Mouse (Mus musculus): ENCODE results near the gene Tbx2.

Tbx2 gene

DNA sequence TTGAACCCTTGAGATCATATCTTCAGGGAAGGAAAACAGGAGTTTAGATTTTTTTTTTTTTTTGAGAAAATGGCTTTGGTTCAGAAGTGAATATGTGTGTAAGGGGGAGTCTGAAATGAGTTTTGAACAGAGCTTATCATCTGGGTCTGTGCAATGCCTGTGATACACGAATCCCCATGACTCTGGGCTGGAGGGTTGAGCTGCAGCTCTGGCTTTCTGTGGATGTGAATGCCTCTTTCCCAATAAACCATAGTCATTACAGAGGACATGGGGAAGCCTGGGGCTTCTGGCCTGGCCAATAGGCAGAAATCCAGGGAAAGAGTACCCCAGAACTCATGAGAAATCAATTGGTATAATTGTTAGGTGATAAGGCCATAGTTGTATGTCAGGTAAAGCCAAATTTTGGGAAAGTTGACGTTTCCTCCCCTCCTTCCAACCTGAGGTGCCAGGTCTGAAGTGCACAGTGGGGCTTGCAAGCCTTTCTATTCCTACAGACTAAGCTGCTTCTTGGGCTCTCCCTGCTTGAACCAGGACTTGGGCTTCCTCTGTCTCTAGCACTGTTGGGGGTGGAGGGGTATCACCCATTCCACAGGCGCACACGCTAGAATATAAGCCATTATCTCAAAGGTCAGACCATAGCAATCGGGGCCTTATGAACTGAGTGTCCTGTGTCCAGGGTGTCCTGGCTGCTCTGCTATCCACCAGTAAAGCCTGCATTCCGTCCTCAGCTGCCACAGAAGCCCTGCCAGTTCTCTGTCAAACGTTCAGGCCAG is 7.1 kb downstream of the Tbx2 start:
- no peak for DNase-seq (ENCODE audit: low read depth in 2 of 2, low spot score in 2 of 2)

DNA sequence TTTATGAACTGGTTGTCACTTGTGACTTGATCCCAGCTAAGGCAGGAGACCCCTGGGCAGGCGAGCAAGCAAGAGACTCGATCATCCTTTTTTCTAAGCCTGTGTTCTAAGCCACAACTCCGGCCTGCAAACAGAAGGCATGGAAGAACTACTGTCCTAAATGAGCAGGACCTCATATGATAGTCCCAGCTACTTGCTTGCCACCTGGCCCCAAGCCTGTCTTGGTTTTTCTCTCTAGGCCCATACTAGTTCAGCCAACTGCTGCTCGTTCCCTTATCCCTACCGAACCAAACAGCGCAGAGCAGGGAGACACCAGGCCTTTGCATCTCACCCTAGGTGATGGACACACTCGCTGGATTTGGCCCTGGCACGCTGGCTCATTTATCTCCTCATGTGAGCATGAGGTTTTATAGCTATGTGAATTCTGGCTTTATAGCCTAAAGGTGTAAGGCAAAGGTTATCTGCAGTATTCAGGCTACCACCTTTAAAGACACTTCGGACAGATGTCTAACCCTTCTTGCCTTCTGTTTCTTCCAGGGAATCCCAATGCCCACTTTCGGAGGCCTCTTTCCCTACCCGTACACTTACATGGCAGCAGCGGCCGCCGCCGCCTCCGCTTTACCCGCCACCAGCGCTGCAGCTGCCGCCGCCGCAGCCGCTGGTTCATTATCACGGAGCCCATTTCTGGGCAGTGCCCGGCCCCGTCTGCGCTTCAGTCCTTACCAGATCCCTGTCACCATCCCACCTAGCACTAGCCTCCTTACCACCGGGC is 7.9 kb downstream of the Tbx2 start:
- no peak for DNase-seq (ENCODE audit: low read depth in 2 of 2, low spot score in 2 of 2)

DNA sequence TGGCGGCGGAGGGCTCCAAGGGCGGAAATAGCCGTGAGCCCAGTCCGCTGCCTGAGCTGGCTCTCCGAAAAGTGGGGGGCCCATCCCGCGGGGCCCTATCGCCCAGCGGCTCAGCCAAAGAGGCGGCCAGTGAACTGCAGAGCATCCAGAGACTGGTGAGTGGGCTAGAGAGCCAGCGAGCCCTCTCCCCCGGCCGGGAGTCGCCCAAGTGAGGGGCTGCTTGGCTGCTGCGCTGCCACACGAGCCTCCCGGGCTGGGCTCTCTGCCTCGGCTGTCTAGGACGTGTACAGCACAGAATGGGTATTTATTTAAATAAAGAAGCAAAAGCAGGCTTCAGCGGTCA is 8.4 kb downstream of the Tbx2 start:
- DNase-seq (ENCODE audit: low read depth in 2 of 2, low spot score in 2 of 2), result no peak

DNA sequence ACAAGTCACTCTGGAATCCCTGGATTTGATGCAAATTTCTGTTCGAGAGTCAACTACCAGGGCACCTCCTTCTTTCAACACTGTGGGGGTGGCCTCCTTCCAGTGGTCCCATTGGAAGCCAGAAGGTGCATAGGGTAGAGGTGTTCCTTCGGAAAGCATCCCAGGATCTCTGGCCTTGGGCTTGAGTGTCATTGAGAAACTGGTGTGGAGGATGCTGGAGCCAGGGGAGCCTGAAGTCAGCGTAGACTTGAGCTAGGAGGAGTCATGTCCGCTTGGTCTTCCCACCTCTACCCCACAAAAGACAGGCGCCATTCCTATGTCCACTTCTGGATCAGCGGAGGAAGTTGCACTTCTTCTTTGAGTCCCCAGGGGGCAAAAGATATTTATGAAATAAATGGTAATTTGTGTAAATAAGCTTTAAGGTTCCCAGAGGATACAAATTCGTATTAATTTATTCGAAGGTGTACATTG is 8.9 kb downstream of the Tbx2 start:
- DNase-seq (ENCODE audit: low read depth in 2 of 2, low spot score in 2 of 2), result no peak

DNA sequence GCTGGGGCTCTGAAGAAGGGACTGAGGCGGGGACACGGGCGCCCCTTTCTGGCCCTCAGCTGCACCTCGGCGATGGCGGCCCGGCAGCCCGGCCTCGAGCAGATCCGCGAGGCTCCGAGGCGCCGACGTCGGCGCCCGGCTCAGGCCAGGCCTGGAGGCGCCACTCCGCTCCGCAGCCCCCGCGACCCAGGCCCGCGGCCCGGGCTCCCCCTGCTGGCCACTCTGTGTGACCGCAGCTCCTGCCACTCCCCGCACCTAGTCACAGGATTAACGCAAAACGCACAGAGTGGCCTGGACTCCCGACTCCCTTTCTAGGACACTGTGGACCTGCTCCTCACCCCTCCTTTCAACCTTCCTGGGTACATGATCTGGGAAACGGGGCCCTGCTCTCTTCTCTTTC is 9.6 kb downstream of the Tbx2 start:
- peak; percentile 23 to 31 for DNase-seq (ENCODE audit: low read depth in 2 of 2, low spot score in 2 of 2)

DNA sequence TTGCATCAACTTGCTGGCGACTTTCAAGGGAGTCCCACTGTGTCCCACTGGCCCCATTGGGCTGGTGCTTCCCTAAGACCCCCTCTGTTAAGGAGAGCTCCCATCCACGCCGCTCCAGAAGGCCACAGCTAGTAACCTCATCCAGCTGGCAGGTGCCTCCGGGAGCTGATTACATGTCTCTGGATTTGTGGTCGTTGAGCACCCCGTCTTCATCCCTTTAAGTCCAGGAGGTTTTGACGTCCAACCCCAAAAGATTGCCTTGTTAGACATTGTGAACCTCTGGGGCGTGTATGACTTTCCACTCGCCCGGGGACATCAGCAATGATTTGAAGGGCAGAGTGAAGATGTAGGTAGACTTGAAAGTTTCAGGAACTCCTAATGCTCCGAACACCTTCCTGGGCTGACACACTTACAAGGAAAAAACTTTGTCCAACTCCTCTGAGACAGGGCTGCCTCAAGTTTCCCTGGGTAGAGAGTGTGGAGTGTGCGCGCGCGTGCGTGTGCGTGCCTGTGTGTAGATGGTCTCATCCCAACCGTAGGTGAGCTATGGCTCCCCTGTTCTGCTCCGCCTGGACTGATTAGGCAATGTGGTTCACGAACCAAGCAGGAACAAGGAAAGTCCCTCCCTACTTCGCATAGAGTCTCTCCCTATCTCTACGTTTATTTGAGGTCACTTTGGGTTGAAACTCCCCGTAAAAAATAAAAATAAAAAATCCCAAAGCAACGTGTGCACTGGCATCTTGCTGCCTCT is 10.4 kb downstream of the Tbx2 start:
- DNase-seq (ENCODE audit: low read depth in 2 of 2, low spot score in 2 of 2), result no peak

DNA sequence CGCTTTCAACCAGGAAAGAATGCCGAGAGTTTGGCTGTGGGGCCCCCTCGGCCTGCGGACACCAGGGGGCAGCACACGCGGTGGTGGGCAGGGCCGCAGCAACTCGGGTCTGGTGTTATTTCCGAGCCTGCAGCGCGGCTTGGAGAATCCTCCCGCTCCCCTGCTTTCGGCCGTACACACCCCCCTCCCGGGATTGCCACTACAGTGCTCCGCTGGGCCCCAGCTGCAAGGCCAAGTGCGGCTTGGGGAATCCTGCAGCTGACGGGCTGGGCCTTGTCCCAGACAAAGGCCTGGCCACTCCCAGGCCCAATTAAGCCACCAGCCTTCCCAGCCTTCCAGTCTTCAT is 11.0 kb downstream of the Tbx2 start:
- DNase-seq (ENCODE audit: low read depth in 2 of 2, low spot score in 2 of 2), result peak; percentile 44 to 62

DNA sequence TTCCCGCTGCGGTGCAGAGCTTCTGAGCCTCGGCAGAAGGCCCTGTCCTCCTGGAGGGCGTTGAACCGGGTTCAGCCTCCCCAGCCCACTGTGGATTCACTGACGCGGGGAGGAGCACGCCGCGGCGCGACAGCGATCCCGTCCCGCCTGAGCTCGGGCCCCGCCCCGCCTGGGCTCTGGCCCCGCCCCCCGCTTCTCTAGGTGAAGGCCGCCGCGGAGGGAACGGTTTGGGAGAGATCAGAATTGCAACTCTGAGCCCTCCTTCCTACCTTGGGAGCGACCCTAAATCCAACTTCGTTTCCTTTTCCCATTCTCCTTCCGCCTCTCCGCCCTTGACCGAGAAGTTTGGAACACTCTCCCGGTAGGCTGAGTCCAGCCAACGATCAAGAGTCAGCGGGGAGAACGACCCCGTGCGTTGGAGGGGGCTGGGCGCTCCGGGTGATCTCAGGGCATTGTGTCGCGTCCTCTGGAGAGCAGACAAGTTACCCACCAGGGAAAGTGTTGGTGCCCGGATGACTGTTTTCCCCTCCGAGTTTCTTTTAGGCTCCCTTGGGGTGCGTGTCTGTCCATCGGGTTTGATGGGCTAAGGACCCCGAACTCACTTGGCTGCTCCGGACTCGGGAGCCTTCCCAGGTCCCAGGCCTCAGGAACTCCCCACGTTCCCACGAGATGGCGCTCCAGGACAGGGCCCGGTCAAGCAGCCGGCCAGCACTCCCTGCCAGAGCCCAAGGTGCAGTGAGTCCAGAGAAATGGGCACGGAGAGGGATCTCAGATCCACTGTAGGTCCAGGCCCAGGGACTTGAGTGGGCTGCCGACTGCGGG is 12.0 kb downstream of the Tbx2 start:
- peak in 1 of 2 experiments; percentile 41 for DNase-seq (ENCODE audit: low read depth in 2 of 2, low spot score in 2 of 2)

DNA sequence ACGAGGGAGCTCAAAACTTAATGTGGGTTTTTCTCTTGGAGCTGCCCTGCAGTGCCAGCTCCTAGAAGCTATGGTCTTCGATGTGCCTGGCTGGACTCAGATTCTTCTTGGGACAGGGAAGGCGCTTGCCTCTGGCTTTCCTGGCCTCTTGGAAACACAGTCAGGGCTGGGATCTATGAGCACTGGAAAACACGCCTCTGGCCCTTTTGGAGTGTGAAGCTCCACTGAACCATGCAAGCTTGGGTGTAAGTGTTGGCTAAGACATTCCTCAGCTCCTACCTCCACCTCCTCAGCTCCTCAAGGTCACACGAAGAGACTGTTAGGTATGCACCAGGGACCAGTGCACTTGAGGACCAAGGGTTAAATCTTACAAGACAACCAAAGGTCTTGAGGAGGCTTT is 12.6 kb downstream of the Tbx2 start:
- DNase-seq (ENCODE audit: low read depth in 2 of 2, low spot score in 2 of 2), result no peak

DNA sequence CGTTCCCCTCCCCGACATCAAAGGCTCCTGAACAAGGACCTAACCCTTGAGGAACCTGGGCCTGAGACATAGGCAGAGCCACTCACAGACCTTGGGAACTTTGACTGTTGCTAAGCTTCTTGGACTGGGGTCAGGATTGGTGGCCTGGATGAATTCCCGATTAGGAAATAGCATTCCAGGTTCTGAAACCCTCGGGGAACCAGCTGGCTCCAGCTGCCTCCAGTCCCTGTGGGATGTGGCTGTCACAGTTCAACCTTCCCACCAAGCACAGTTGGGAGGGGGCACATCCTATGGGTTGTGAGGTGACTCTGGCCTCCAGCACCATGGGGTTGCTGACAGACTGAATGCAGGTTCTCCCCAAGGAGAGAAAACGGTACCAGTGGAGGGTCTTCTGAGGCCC is 13.6 kb downstream of the Tbx2 start:
- no peak for DNase-seq (ENCODE audit: low read depth in 2 of 2, low spot score in 2 of 2)

DNA sequence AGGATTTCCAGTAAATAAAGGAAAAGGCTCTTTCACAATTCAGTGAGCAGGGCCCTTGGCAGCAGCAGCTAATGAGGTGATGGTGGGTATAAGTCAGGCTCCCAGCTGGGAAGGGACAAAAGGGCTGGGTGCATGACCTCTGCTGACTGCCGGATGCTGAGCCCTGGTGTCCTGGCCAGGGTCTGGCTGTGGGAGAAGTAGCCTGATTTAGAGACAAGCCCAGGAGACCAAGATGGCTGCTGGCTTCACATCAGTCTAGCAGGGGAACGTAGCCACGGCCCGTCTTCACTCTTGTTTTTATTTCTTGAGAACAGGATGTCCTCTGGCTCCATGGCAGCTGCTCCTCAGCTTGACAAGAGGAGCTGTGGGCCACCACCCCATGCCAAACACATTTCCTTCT is 14.2 kb downstream of the Tbx2 start:
- DNase-seq (ENCODE audit: low read depth in 2 of 2, low spot score in 2 of 2), result no peak

DNA sequence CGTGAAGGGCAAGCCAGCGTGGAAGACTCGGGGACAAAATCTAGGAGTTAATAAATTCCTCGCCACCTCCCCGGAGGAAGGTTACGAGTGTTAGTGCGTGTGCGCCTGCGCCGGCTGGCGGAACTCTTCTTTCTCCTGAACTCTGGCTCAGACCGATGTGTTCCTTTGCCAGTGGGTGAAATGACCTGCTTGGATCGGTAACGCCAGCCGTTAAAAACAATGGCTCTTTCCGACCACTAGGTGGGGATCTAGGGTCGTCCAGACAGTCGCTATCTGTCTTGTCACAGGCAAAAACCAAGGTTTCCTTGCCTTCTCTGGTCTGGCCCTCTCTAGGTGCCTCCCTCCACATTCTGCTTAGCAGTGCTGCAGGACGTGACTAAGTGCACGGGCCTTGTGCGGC is 16.7 kb downstream of the Tbx2 start:
- DNase-seq (ENCODE audit: low read depth in 2 of 2, low spot score in 2 of 2), result peak in 1 of 2 experiments; percentile 41

DNA sequence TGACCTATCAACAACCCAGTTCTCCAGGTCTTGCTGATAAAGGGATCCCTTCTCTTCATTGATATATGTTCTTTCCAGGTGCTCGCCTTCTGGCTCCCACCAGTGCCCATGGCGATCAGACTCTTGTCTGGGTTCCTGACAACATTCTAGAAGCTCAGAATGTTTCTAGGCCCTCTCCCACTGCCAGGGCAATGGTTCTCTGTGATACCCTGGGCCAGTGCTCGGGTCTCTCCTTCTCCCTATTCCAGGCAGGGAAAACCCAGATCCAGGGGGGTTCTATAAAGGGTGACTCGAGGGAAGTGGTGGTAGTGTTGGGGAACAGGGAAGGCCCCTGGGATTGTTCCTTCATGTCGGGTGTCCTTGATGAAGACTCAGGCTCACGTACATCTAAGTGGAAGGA is 17.9 kb downstream of the Tbx2 start, which contains the start of gene Gm11444:
Gene Gm11444, minus strand, starts transcription at position 101 of the 400 bp plus-strand sequence.
- DNase-seq (ENCODE audit: low read depth in 2 of 2, low spot score in 2 of 2), result no peak

DNA sequence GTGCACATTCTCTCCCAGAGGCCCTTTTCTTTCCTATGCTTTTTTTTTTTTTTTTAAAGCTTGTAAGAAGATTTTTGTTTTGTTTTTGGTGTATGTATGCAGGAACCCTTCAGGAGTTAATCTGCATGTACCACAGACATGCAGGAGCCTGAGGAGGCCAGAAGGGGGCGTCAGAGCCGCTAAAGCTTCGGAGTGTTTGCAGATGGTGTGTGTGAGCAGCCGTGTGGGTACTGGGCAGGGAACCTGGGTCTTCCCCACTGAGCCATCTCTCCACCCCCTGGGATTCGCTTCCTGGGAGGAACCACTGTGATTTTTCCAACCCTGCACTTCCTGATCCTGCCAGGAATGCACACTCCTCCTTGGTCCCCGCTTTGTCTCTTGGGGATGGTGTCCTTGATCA is 18.4 kb downstream of the Tbx2 start:
- no peak for DNase-seq (ENCODE audit: low read depth in 2 of 2, low spot score in 2 of 2)

DNA sequence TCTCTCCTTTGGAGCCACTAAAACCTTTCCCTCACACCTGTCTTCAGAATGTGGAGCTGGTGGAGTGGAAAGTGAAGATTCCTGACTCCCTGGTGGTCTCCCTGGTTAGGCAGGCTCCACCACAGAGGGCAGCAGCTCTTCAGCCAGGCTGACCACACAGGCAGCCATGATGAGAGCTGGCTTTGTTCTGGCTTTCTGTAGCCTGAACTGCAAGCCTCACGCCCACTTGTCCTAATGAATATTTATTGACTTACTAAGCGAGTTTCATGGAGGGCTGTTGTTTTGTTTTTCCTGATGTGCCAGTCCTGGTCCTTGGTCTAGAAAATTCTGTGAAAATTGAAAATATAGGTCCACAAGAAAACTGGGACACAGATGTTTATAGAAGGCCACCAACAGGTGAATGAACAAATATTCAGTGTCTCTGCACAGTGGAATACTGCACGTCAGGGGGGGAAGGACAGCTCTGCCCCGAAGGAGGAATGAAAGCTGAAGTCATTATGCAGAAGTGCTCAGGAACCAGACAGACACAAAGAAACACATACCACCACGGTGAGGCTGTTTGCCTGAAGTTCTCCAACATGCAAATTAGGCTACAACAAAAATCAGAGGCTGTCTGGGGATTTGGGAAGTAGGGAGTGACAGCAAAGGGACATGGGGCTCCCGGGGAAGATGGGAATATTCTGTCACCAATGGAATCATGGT is 25.8 kb downstream of the Tbx2 start:
- DNase-seq (ENCODE audit: low read depth in 2 of 2, low spot score in 2 of 2), result no peak

DNA sequence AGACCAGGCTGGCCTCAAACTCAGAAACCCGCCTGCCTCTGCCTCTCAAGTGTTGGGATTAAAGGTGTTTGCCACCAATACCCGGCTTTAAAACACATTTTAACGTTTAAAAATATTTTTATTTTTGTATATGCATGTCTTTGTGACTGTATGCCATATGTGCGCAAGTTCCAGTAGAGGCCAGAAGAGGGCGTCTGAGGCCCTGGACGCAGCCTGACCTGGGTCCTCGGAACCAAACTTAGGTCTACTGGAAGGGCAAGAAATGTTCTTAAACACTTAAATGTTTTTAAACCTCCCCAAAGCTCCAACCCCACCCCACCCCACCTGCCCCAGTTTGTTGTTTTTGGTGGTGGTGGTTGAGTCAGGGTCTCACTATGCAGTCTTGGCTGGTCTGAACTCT is 32.0 kb downstream of the Tbx2 start:
- DNase-seq (ENCODE audit: low read depth in 2 of 2, low spot score in 2 of 2), result no peak

DNA sequence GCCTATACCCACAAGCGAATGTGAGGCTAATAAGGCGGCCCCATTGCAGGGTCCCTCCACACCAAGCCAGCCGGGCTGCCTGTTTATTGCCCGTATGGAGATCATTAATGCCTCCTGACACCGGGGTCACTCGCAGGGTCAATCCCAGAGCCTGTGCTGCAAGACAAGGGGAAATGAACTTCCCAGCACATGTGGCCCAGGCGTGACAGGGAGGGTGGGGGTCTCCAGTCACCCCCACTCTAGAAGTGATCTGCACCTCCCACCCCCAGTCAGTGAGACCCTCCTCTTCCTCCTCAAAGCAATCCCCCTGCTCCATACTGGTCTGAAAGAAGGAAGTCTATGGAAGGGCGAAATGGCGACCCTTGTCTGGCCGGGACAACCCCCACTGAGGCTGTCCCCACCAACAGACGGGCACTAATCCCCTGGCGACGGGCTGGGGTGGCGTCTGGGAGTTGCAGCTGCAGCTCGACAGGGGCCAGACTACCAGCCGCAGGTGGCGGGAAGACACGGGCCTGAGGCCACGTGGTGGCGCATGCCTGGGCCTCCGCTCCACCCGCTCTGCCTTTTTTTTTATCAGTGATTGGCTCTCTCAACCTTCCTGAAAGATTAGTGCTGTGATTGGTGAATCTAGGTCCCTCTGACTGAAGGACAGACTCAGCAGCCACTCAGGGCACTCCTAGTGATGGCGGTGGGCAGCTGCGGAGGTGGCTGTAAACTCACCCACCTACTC is 43.9 kb downstream of the Tbx2 start:
- no peak for DNase-seq (ENCODE audit: low read depth in 2 of 2, low spot score in 2 of 2)

DNA sequence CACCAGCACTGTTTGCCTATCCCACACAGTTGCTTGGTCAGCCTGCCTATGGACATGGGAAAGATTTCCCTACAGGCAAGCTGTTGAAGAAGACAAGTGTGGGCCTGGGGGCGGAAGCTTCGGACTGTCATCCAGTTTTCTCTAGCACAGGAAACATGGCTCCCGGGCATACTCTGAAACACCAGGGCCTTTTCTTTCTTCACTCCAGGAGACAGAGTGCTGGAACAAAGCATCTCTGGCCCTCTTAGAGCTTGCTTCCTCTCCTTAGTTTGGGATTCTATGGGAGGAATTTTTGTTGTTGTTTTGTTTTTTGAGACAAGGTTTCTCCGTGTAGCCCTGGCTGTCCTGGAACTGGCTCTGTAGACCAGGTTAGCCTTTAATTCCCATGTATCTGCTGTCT is 52.1 kb downstream of the Tbx2 start:
- no peak for DNase-seq (ENCODE audit: low read depth in 2 of 2, low spot score in 2 of 2)

DNA sequence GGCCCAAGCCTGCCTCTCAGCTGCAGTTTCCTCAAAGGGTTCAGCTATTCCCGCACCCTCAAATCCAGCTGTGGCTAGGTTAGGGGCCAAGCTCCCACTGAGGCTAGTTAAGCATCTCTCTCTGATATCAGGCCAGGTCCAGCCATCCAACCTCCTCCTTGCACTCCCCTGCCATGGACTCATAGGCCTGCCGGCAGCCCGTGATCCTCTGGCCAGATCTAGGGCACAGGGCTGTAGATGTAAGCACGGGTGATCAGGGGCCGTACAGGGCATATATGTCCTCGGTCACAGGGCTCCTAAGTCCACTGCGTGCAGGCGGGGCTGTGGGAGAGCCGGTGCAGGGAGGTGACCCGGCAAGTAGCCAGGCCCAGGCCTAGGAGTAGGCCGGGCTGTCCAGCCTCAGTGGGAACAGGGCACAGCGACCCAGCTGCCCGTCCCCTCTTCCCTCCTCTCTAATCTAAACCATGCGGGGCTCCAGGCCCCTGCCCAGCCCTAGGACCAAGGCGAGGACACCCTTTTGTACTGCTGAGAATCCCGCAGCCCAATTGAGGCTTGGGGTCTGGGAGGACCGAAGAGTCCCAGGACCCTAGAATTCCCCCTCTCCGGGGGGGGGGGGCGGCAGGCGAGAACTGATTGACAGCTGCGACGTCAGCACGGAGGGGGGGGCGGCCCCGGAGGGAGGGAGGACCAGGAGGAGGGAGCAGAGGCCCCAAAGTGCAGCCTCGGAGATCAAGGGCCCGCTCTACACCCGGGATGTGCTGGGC is 53.5 kb downstream of the Tbx2 start, which contains the start of gene Tbx4:
Gene Tbx4, plus strand, starts transcription at position 758 of the 764 bp plus-strand sequence.
- no peak for DNase-seq (ENCODE audit: low read depth in 2 of 2, low spot score in 2 of 2)
